Mouse (Mus musculus) limb, embryonic 12.5 days (tissue): Measurements from ENCODE around the gene Scd2. TPM values are rescaled to one million over a fixed set of nuclear protein-coding genes. Genes with fewer than 3 reads are reported as not detected.

Experiments used
- ATAC-seq: fragments of 200-750 bp; cut with Nextera tagmentation; 2 replicates; pipeline ENCODE4 v1.8.0; 2017; ENCODE audit warnings: low read depth, moderate TSS enrichment; ENCODE audit not compliant: insufficient number of reproducible peaks, insufficient read depth, low FRiP score, low TSS enrichment
- H3K27ac ChIP-seq: fragments of 300-500 bp; sonication (generic); 2 replicates; pipeline ENCODE4 v1.5.1; 2016; ENCODE audit warnings: mild to moderate bottlenecking, moderate library complexity
- H3K27me3 ChIP-seq: fragments of 300-500 bp; sonication (generic); 2 replicates; pipeline ENCODE4 v1.6.1; 2016; ENCODE audit warnings: mild to moderate bottlenecking, moderate library complexity
- H3K36me3 ChIP-seq: fragments of 300-500 bp; sonication (generic); 2 replicates; pipeline ENCODE4 v1.6.1; 2016; ENCODE audit warnings: mild to moderate bottlenecking, moderate library complexity
- H3K4me1 ChIP-seq: fragments of 300-500 bp; sonication (generic); replicated peaks from 2 replicates; pipeline ENCODE4 v1.6.1; 2016
- H3K4me2 ChIP-seq: fragments of 300-500 bp; sonication (generic); 2 replicates; pipeline ENCODE4 v1.6.1; 2016; ENCODE audit warnings: mild to moderate bottlenecking, moderate library complexity
- H3K4me3 ChIP-seq: fragments of 300-500 bp; sonication (generic); replicated peaks from 2 replicates; pipeline ENCODE4 v1.5.1; 2016; ENCODE audit warnings: mild to moderate bottlenecking
- H3K9ac ChIP-seq: fragments of 300-500 bp; sonication (generic); replicated peaks from 2 replicates; pipeline ENCODE4 v1.6.1; 2016; ENCODE audit warnings: mild to moderate bottlenecking, moderate library complexity
- H3K9me3 ChIP-seq: fragments of 300-500 bp; sonication (generic); 2 replicates; pipeline ENCODE4 v1.6.1; 2016; ENCODE audit warnings: mild to moderate bottlenecking, moderate library complexity
- WGBS: fragments of 180-500 bp; shearing (Covaris S2); methylation state at CpG from one replicate; pipeline ENCODE4 v1.1.7; 2016; 5-methylcytosine and 5-hydroxymethylcytosine counted together
- microRNA-seq: library from miRNA; unstranded; fragments of <30 nt; microRNA quantifications from one replicate; pipeline ENCODE4, GENCODE M21; 2017
- polyA plus RNA-seq: library from polyadenylated mRNA; unstranded; fragments of >200 nt; fragmentation: Nextera tagmentation; extraction: Ambion mirVana; gene quantifications from 2 replicates; pipeline ENCODE4 v1.2.1, GENCODE M21; 2016

The Scd2 gene
- polyA plus RNA-seq, 1 experiment from 2014 or later, result 304 TPM

DNA sequence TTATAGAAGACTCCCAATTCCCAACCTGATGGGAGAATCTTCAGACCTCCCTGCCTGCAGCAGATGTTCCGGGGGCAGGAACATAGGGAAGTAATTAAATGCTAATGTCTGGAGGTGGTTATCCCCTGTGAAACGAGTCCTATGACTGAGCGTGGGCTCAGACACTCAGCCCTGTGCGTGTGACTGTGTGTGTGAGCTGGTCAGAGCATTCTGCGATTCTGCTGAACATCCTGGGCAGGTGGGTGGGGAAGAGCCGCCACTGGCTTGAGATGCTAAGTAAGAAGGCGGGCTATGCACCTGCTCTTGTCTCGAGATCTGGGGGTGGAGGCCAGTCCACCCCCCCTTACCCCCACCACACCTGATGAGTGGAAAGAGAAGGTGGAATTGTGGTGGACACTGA is 38.9 kb downstream of the Scd2 start:
- Histone ChIP-seq H3K36me3 (0 out of 2 replicates have a peak, but pooled peaks cover 3% of the 10 kb centered on the region), H3K4me3 (no peak overlapping the region), H3K27me3 (no peaks in the 10 kb centered on the region), H3K9ac (no peak overlapping the region), H3K27ac (no peak overlapping the region), H3K9me3 (no peaks in the 10 kb centered on the region), H3K4me1 (no peaks in the 10 kb centered on the region), H3K4me2 (no peak overlapping the region)
- 59% methylated on average over 8 of the region's 8 CpGs for WGBS
- ATAC-seq, result no peak

DNA sequence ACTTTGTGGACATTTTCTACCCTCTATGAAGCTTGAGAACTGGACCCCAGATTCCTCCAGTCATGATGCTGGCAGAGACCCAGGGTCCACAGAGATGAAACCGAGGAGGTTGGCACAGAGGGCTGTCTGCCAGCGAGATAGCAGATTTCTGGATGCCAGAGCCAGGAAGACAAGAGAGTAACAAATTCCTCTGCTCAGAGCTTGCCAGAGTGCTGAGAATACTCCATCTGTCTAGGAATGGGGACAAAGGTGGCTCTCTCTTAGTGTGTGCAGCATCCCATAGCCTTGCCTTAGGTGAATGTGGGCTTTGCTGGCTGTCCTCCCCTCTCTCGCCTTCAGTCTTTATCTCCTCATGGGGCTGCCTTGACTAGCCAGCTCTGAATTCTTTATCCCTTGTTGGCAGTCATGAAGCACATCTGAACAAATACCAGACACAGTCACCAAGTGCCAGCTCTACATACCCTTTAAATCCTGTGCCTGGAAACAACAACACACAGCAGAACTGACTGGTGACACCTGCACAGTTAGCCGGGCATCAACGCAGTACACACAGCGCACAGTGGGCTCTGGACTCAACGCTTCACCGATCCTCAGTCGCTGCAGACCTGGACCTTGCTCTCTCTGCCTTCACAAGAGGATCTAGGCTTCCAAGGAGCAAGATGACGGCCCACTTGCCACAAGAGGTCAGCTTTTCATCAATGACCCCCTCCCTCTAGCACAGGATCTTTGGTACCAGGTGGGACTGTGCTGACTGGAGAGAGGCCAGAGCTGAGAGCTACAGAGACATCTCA is 39.6 kb downstream of the Scd2 start, which contains the start of gene Scd4:
TSS of gene Scd4 (plus strand) at position 260 of the 791 bp plus-strand sequence.
- H3K4me2 ChIP-seq, result no peak within 1 kb of the TSS
- H3K27ac ChIP-seq, result no peak within 1 kb of the TSS
- 0 out of 2 replicates have a peak, but pooled peaks cover 3% of the 10 kb centered on the region for H3K36me3 ChIP-seq
- no peak for ATAC-seq
- no peaks in the 10 kb centered on the region for H3K4me1 ChIP-seq
- WGBS, result 84% methylated on average over 10 of the region's 10 CpGs
- no peaks in the 10 kb centered on the region for H3K9me3 ChIP-seq
- no peaks in the 10 kb centered on the region for H3K27me3 ChIP-seq
- H3K9ac ChIP-seq, result no peak within 1 kb of the TSS
- no peak within 1 kb of the TSS for H3K4me3 ChIP-seq

DNA sequence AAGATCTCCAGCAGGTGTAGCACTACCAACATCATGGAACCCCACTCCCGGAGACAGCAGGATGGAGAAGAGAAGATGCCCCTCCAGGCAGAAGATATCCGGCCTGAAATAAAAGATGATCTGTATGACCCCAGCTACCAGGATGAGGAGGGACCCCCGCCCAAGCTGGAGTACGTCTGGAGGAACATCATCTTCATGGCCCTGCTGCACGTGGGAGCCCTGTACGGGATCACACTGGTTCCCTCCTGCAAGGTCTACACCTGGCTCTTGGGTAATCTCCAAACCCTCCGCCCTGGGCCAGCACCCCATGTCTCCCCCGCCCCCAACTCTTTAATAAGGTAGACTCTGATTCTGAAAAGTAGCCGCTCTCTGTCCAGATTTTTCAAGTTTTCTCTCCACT is 40.5 kb downstream of the Scd2 start:
- H3K9ac ChIP-seq, result no peak overlapping the region
- no peak overlapping the region for H3K27ac ChIP-seq
- no peak overlapping the region for H3K4me3 ChIP-seq
- no peak overlapping the region for H3K4me2 ChIP-seq
- H3K9me3 ChIP-seq, result no peaks in the 10 kb centered on the region
- H3K4me1 ChIP-seq, result no peaks in the 10 kb centered on the region
- no peaks in the 10 kb centered on the region for H3K36me3 ChIP-seq
- WGBS, result 89% methylated on average over 9 of the region's 9 CpGs
- no peaks in the 10 kb centered on the region for H3K27me3 ChIP-seq
- ATAC-seq, result no peak

DNA sequence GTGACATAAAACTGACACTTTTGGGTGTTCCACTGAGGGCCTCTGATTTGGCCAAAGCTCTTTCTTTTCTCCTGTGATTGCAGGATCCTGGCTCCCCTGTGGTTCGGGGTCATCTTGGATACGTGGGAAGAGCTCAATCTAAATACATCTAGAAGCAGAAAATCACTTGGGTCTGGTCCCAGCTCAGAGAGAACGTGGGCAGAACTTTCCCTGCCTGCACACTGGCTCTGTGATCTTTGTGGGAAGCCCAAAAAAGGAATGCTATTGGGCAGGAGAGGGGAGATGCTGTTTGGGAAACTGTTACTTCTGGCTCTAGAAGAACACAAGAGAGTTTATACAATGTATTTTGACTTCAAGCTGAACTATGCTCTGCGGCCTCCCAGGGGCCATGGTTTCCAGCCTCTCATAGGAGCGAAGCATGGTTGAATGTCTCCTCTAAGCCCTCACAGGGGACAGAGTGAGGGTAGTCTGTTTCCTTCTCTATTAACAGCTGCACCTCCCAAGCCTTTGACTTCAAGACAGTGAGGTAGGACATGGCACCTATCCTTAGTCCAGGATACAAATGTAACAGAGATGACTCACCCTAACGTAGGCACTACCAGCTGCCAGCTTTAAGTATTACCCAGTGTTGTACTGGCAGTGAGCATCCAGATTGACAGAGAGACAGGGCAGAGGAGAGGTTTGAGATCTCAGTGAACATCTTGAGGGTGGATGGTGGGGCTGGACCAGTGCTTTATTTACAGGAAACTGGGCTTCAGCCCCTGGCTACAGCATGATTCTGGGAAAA is 42.6 kb downstream of the Scd2 start:
- no peaks in the 10 kb centered on the region for H3K4me1 ChIP-seq
- H3K27me3 ChIP-seq, result no peaks in the 10 kb centered on the region
- H3K9ac ChIP-seq, result no peak overlapping the region
- H3K4me3 ChIP-seq, result no peak overlapping the region
- no peak for ATAC-seq
- no peak overlapping the region for H3K27ac ChIP-seq
- WGBS, result 85% methylated on average over 6 of the region's 6 CpGs
- no peak overlapping the region for H3K4me2 ChIP-seq
- H3K9me3 ChIP-seq, result no peaks in the 10 kb centered on the region
- H3K36me3 ChIP-seq, result no peaks in the 10 kb centered on the region

DNA sequence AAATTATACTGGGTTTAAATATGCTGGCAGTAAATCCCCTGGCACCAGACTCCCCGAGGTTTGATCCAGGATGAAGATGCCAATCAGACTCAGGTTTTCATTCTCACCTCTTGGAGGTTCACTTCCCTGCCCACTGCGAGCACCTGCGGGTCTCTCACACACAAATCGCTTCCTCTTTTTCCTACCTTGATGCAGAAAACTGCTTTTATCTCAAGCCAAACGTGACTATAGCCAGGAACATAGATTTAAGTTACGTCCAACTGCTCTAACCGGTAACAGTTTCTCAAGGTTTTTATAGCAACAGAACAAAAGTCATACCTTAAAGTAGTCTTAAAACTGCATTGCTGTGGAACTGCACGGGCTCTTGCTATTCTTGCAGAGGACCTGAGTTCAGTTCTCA is 56.2 kb downstream of the Scd2 start:
- no peaks in the 10 kb centered on the region for H3K9me3 ChIP-seq
- H3K4me2 ChIP-seq, result no peak overlapping the region
- ATAC-seq, result no peak
- H3K4me3 ChIP-seq, result no peak overlapping the region
- H3K27me3 ChIP-seq, result no peaks in the 10 kb centered on the region
- H3K27ac ChIP-seq, result no peak overlapping the region
- 88% methylated on average over 8 of the region's 8 CpGs for WGBS
- H3K4me1 ChIP-seq, result no peaks in the 10 kb centered on the region; the same call in 1 of the 2 replicates
- no peak overlapping the region for H3K9ac ChIP-seq
- no peaks in the 10 kb centered on the region for H3K36me3 ChIP-seq

DNA sequence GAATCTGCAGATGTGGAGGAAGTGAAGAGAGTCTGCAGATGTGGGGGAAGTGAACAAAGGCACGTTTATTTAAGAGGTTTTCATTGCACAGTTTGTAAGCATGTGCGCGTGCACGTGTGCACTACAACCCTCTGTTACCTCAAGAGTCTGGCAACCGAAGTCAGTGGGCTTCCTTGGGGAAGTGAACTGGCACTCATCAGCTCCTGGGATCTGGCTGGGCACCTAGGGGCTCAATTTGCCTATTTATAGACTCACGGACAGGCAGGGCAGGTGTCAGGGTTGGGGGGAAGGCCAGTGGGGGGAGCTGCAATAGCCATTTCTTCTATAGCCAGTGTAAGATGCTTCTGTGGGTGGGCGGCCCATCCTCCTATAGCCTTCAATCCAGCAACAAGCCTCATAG is 58.3 kb downstream of the Scd2 start:
- Histone ChIP-seq H3K27me3 (no peaks in the 10 kb centered on the region), H3K4me3 (no peak overlapping the region), H3K9me3 (no peaks in the 10 kb centered on the region), H3K4me2 (no peak overlapping the region), H3K27ac (no peak overlapping the region), H3K36me3 (no peaks in the 10 kb centered on the region), H3K4me1 (no peaks in the 10 kb centered on the region; the same call in 1 of the 2 replicates), H3K9ac (no peak overlapping the region)
- no peak for ATAC-seq
- 74% methylated on average over 7 of the region's 7 CpGs for WGBS

Small RNA genes within 50 kb of the gene (microRNA-seq; reads per million reads assigned to microRNA genes)
- 0.70 reads per million for gene Mir5114

Other genes with a start within 250 kb of the Scd2 start
- gene Erlin1, start 223.9 kb upstream of the Scd2 start, polyA plus RNA-seq, result 29.5 and 31.7 TPM in 2 replicates
- gene Chuk, start 186.2 kb upstream of the Scd2 start, polyA plus RNA-seq, result 55.2 and 56.6 TPM in 2 replicates
- 38.3 and 39.0 TPM in 2 replicates for gene Cwf19l1, start 157.8 kb upstream of the Scd2 start, polyA plus RNA-seq
- gene Bloc1s2, start 147.2 kb upstream of the Scd2 start, polyA plus RNA-seq, result 105 and 108 TPM in 2 replicates
- 0.08 TPM in 1 of 2 replicates, not detected in the other for gene Pkd2l1, start 101.2 kb upstream of the Scd2 start, polyA plus RNA-seq
- gene Scd3, start 90.4 kb upstream of the Scd2 start, polyA plus RNA-seq, result not detected in 2 replicates
- gene Scd4, start 39.4 kb downstream of the Scd2 start, polyA plus RNA-seq, result 0.06 TPM in 1 of 2 replicates, not detected in the other
- 10.6 and 12.9 TPM in 2 replicates for gene Scd1, start 114.2 kb downstream of the Scd2 start, polyA plus RNA-seq
- not detected in 2 replicates for gene Wnt8b, start 199.8 kb downstream of the Scd2 start, polyA plus RNA-seq